Comparison of ENCODE assay signal across 8 mouse cellular contexts in the genomic region with DNA sequence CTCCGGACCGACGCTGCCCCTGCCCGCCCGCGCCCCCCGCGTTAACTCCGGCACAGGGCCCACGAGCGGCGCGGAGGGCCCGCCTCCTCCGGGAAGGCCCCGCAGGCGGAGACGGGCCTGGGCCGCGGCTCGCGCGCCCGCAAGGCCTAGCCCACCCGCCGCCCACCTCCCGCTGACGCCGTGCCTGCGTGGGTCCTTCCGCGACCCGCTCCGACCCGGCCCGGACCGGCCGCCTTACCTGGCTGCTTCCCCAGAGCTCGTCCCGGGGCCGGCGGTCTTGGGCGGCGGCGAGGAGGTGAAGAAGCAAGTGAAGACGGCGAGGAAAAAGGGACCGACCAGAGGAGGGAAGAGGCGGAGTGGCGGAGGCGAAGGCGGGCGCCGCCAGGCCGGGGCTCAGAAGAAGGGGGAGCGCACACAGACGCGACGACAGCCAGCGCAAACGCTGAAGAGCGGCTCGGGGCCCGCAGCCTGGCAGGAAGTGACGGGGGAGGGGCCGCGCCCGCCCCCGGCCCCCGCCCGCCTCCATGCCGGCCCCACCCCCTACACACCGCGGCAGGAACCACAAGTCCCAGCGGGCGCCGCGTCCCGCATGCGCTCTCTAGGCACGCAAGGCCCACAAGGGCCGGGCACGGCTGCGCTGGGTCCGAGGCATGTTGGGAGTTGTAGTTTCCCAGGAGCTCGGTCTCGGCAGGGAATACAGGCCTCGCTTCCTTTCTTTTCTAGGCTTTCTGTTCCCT. TPM values are rescaled to one million over a fixed set of nuclear protein-coding genes. Genes with fewer than 3 reads are reported as not detected.
DNase-seq lines count a peak whose midpoint lies in the region; ATAC-seq lines count a peak whose summit lies in the region.

A gene (minus strand): TSS at position 504 of the 737 bp plus-strand sequence.

- ATAC-seq in hindbrain, embryonic 15.5 days (ENCODE audit: low FRiP score, low read depth), result peak; percentile 99

- peak within 1 kb of the TSS; percentile 98 for H3K27ac ChIP-seq in hindbrain, embryonic 15.5 days (replicated peaks)

- no peaks in the 10 kb centered on the region for H3K27me3 ChIP-seq in hindbrain, embryonic 15.5 days

- DNase-seq in T-cell, adult 2 months (ENCODE audit: low spot score), result peak; percentile 95
- DNase-seq in cerebellum, postnatal 36 days, result peak; percentile 93 to 95
- DNase-seq in frontal cortex, postnatal 36 days (ENCODE audit: low spot score in 2 of 2), result peak; percentile 91 to 95
- peak; percentile 94 for DNase-seq in left cerebral cortex, adult 11 months (ENCODE audit: low spot score)
- DNase-seq in lung, postnatal 4 days, result peak; percentile 96 to 99
- DNase-seq in retina, postnatal 7 days (ENCODE audit: low read depth, low spot score), result peak; percentile 94
- DNase-seq in urinary bladder, adult 2 months (ENCODE audit: low spot score), result peak; percentile 80

- H3K4me2 ChIP-seq in hindbrain, embryonic 15.5 days, result peak within 1 kb of the TSS; percentile 68

- no peaks in the 10 kb centered on the region for H3K36me3 ChIP-seq in hindbrain, embryonic 15.5 days

- H3K9me3 ChIP-seq in hindbrain, embryonic 15.5 days, result no peaks in the 10 kb centered on the region

- WGBS in hindbrain, embryonic 15.5 days, result under 1% methylated on average over 67 of the region's 88 CpGs

- H3K9ac ChIP-seq in hindbrain, embryonic 15.5 days, result peak within 1 kb of the TSS; percentile 97

- peaks cover 43% of the 10 kb centered on the region for H3K4me1 ChIP-seq in hindbrain, embryonic 15.5 days (replicated peaks)

- peak within 1 kb of the TSS; percentile 91 for H3K4me3 ChIP-seq in hindbrain, embryonic 15.5 days

RNA-seq across cellular contexts. Expression of the gene that starts here (rescaled TPM):
- polyA plus RNA-seq in hindbrain, embryonic 15.5 days (2015; fragmentation: Nextera tagmentation; extraction: Ambion mirVana), result 107 and 113 TPM in 2 replicates
- 45.0 and 58.4 TPM in 2 replicates for polyA plus RNA-seq in urinary bladder, adult 2 months (2012; rRNA removed)

Comparison
In these comparisons a context has a peak if more than half of its experiments do, and no peak if none do; other contexts are left out.
1. Peak in every context shown above with its lines: DNase-seq, ATAC-seq, H3K4me3 ChIP-seq and H3K27ac ChIP-seq.